Mouse (Mus musculus): ENCODE data around the gene Ankrd28. TPM values are rescaled to one million over a fixed set of nuclear protein-coding genes. Genes with fewer than 3 reads are reported as not detected.

Gene Ankrd28
- polyA plus RNA-seq, 1 experiment, result 2.7 TPM

- Histone ChIP-seq H3K36me3 (ENCODE audit: control insufficient read depth, insufficient read depth, low read length) (no peaks in the 10 kb centered on the region), H3K4me1 (ENCODE audit: control insufficient read depth, insufficient read depth, insufficient read length) (no peaks in the 10 kb centered on the region; the same call in 1 of the 2 replicates), H3K27me3 (ENCODE audit: control insufficient read depth, insufficient read depth, low read length) (no peaks in the 10 kb centered on the region), H3K27ac (ENCODE audit: insufficient read depth, low read length) (peak overlapping the region; percentile 15; the same call in 1 of the 2 replicates), H3K4me3 (ENCODE audit: extremely low read depth, insufficient read depth, insufficient read length) (peak overlapping the region; percentile 49)
- WGBS, result 2% methylated on average over 11 of the region's 11 CpGs
- TF ChIP-seq CTCF (IDR thresholded peaks at IDR 0.05; ENCODE audit: extremely low read depth, insufficient read depth, insufficient read length, insufficient replicate concordance) (no peak), POLR2A (IDR thresholded peaks at IDR 0.05; ENCODE audit: low read depth, low read length) (no peak)
- DNase-seq (ENCODE audit: low read depth in 1 of 2, low spot score in 2 of 2), result no peak
Observed at GRCm38 (mm10) chr14:31781309-31782049, 49.0 kb downstream of the Ankrd28 start.

GRCm38 (mm10) chr14:31780412-31781233 lies 49.8 kb downstream of the Ankrd28 start:
- Histone ChIP-seq H3K27me3 (ENCODE audit: control insufficient read depth, insufficient read depth, low read length) (no peaks in the 10 kb centered on the region), H3K27ac (ENCODE audit: insufficient read depth, low read length) (no peak overlapping the region), H3K4me3 (ENCODE audit: extremely low read depth, insufficient read depth, insufficient read length) (peak overlapping the region; percentile 46), H3K4me1 (ENCODE audit: control insufficient read depth, insufficient read depth, insufficient read length) (no peaks in the 10 kb centered on the region; the same call in 1 of the 2 replicates), H3K36me3 (ENCODE audit: control insufficient read depth, insufficient read depth, low read length) (no peaks in the 10 kb centered on the region)
- TF ChIP-seq POLR2A (IDR thresholded peaks at IDR 0.05; ENCODE audit: low read depth, low read length) (no peak), CTCF (IDR thresholded peaks at IDR 0.05; ENCODE audit: extremely low read depth, insufficient read depth, insufficient read length, insufficient replicate concordance) (no peak)
- DNase-seq (ENCODE audit: low read depth in 1 of 2, low spot score in 2 of 2), result no peak
- WGBS, result 11% methylated on average over 11 of the region's 11 CpGs

DNA sequence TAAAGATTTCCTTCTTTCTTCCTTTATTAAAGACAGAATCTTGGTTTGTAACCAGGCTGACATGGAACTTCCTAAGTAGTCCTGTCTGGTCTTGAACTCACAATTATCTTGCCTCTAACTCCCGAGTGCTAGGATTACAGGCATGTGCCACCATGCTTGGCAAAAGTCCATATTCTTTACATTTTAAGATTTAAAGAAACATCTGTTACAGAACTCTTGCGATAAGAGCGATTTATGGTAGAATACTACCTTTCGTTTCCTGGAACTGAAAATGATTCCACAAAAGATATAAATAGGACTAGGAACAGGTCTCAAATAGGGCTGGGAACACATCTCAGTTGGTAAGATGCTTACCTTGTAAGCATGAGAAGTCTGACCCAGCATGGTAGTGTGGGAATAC lies 56.9 kb downstream of the Ankrd28 start:
- Histone ChIP-seq H3K4me1 (ENCODE audit: control insufficient read depth, insufficient read depth, insufficient read length) (no peaks in the 10 kb centered on the region), H3K4me3 (ENCODE audit: extremely low read depth, insufficient read depth, insufficient read length) (no peak overlapping the region), H3K27ac (ENCODE audit: insufficient read depth, low read length) (no peak overlapping the region), H3K27me3 (ENCODE audit: control insufficient read depth, insufficient read depth, low read length) (no peaks in the 10 kb centered on the region), H3K36me3 (ENCODE audit: control insufficient read depth, insufficient read depth, low read length) (no peaks in the 10 kb centered on the region)
- WGBS, result 88% methylated on average over 4 of the region's 4 CpGs
- TF ChIP-seq POLR2A (IDR thresholded peaks at IDR 0.05; ENCODE audit: low read depth, low read length) (no peak), CTCF (IDR thresholded peaks at IDR 0.05; ENCODE audit: extremely low read depth, insufficient read depth, insufficient read length, insufficient replicate concordance) (no peak)
- no peak for DNase-seq (ENCODE audit: low read depth in 1 of 2, low spot score in 2 of 2)

DNA sequence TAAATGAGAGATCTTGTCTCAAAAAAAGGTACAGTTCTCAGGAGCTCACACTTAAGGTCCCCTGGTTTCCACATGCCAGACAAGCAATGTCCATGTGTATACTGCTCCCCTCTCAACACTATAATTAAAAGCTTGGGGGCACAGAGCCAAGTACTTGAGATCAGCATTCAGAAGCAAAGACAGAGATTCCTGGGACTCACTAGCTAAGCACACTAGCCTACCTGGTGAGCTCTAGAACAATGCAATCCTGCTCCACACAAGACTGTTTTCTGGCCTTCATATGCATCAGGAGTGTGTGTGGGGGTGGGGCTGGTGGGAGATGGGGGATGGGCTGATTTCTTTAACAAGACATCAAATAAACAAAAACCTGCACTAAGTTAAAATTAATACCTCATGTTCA lies 58.2 kb downstream of the Ankrd28 start:
- no peaks in the 10 kb centered on the region for H3K36me3 ChIP-seq (ENCODE audit: control insufficient read depth, insufficient read depth, low read length)
- TF ChIP-seq POLR2A (IDR thresholded peaks at IDR 0.05; ENCODE audit: low read depth, low read length) (no peak), CTCF (IDR thresholded peaks at IDR 0.05; ENCODE audit: extremely low read depth, insufficient read depth, insufficient read length, insufficient replicate concordance) (no peak)
- H3K27ac ChIP-seq (ENCODE audit: insufficient read depth, low read length), result no peak overlapping the region
- H3K4me3 ChIP-seq (ENCODE audit: extremely low read depth, insufficient read depth, insufficient read length), result no peak overlapping the region
- no peaks in the 10 kb centered on the region for H3K4me1 ChIP-seq (ENCODE audit: control insufficient read depth, insufficient read depth, insufficient read length)
- DNase-seq (ENCODE audit: low read depth in 1 of 2, low spot score in 2 of 2), result no peak
- no peaks in the 10 kb centered on the region for H3K27me3 ChIP-seq (ENCODE audit: control insufficient read depth, insufficient read depth, low read length)

DNA sequence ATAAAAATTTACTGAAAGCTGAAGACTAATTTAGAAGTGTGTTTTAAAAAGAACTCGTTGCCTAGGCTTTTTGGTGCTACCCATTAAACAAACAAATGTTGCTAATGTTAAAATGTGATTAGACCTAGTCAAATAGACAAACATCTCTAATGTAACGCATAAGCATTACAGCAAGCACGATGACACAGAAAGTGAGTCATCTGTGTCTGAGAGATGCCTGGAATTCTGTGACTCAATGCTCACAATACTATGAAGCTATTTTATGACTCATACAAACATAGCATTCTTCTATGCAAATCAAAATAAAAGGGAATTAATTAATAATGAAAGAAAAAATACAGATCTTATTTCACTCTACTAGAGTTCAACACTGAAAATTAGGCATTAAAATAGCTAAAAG lies 61.9 kb downstream of the Ankrd28 start:
- no peaks in the 10 kb centered on the region for H3K27me3 ChIP-seq (ENCODE audit: control insufficient read depth, insufficient read depth, low read length)
- H3K36me3 ChIP-seq (ENCODE audit: control insufficient read depth, insufficient read depth, low read length), result no peaks in the 10 kb centered on the region
- DNase-seq (ENCODE audit: low read depth in 1 of 2, low spot score in 2 of 2), result no peak
- H3K4me3 ChIP-seq (ENCODE audit: extremely low read depth, insufficient read depth, insufficient read length), result no peak overlapping the region
- H3K27ac ChIP-seq (ENCODE audit: insufficient read depth, low read length), result no peak overlapping the region
- WGBS, result 86% methylated on average over 3 of the region's 3 CpGs
- H3K4me1 ChIP-seq (ENCODE audit: control insufficient read depth, insufficient read depth, insufficient read length), result no peaks in the 10 kb centered on the region
- TF ChIP-seq CTCF (IDR thresholded peaks at IDR 0.05; ENCODE audit: extremely low read depth, insufficient read depth, insufficient read length, insufficient replicate concordance) (no peak), POLR2A (IDR thresholded peaks at IDR 0.05; ENCODE audit: low read depth, low read length) (no peak)

DNA sequence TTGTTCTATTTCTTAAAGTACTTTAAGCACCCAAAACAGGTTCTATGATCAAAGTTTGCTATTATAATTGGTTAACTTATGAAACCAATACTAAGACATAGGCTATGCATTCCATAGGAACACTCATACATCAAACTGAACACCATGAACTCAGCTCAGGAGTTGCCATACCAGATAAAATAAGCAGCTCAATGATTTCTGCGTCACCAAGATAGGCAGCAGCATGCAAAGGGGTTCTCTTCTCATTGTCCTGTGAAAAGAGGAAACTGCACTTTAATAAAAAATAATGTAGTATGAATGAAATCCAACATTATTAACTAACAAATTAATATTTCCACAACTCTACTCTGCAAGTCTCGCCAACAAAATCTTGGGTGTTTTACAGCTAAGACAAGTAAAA lies 66.4 kb downstream of the Ankrd28 start:
- 87% methylated on average over 2 of the region's 2 CpGs for WGBS
- Histone ChIP-seq H3K4me1 (ENCODE audit: control insufficient read depth, insufficient read depth, insufficient read length) (peaks cover 2% of the 10 kb centered on the region; the same call in 1 of the 2 replicates), H3K36me3 (ENCODE audit: control insufficient read depth, insufficient read depth, low read length) (no peaks in the 10 kb centered on the region; the same call in 1 of the 2 replicates), H3K4me3 (ENCODE audit: extremely low read depth, insufficient read depth, insufficient read length) (no peak overlapping the region), H3K27ac (ENCODE audit: insufficient read depth, low read length) (no peak overlapping the region), H3K27me3 (ENCODE audit: control insufficient read depth, insufficient read depth, low read length) (no peaks in the 10 kb centered on the region)
- TF ChIP-seq POLR2A (IDR thresholded peaks at IDR 0.05; ENCODE audit: low read depth, low read length) (no peak), CTCF (IDR thresholded peaks at IDR 0.05; ENCODE audit: extremely low read depth, insufficient read depth, insufficient read length, insufficient replicate concordance) (no peak)
- no peak for DNase-seq (ENCODE audit: low read depth in 1 of 2, low spot score in 2 of 2)

Data from spleen, adult 2 months (tissue).